Mouse (Mus musculus): Measurements from ENCODE around the gene Snx29. TPM values are rescaled to one million over a fixed set of nuclear protein-coding genes. Genes with fewer than 3 reads are reported as not detected.
A peak's percentile ranks its signal among the peaks of the same experiment; 100 is the strongest.

The Snx29 gene
- polyA plus RNA-seq, 1 experiment, result 1.1 TPM

DNA sequence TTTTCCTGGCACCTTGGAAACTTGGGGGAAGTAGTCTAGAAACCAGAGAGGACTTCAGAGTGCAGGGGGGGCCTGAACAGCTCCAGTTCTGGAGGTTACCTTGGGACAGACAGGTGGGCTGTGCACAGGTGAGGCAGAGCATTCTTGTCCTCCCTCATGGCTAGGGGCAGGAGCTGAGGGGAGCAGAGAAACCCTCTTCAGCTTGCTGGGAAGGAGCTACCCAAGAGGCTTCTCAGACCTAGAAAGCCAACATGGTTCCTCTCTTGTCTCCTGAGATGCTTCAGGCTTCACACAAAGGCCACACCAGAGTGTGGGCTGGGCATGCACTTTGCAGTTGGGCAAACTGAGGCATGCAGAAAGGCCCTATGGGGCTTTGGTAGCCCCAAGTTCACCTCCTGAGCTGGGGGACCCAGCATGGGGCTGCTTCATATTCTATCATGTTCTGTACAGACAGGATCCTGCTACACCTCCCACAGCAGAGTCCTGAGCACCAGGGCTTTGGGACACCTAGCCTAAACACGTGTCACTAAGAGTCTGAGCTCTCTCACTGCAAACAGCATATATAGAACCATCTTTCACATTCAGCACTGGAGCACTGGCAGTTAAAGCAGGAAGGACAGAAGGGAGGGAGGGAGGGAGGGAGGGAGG is 434.0 kb downstream of the Snx29 start:
- Histone ChIP-seq H3K27me3 (ENCODE audit: control insufficient read depth) (no peaks in the 10 kb centered on the region), H3K4me1 (ENCODE audit: control insufficient read depth) (no peaks in the 10 kb centered on the region), H3K4me3 (replicated peaks) (no peak overlapping the region), H3K9me3 (ENCODE audit: control insufficient read depth, low read length) (no peaks in the 10 kb centered on the region), H3K36me3 (ENCODE audit: control insufficient read depth) (peaks cover 3% of the 10 kb centered on the region; the same call in 1 of the 2 replicates)
- TF ChIP-seq TAL1 (IDR thresholded peaks at IDR 0.05; ENCODE audit: low read length) (no peak), GATA1 (IDR thresholded peaks at IDR 0.05; ENCODE audit: low read length) (no peak)

GRCm38 (mm10) chr16:11757471-11757870 is 434.8 kb downstream of the Snx29 start:
- TF ChIP-seq TAL1 (IDR thresholded peaks at IDR 0.05; ENCODE audit: low read length) (no peak), GATA1 (IDR thresholded peaks at IDR 0.05; ENCODE audit: low read length) (no peak)
- H3K27me3 ChIP-seq (ENCODE audit: control insufficient read depth), result no peaks in the 10 kb centered on the region
- H3K4me3 ChIP-seq (replicated peaks), result no peak overlapping the region
- no peaks in the 10 kb centered on the region for H3K9me3 ChIP-seq (ENCODE audit: control insufficient read depth, low read length)
- peaks cover 3% of the 10 kb centered on the region; the same call in 1 of the 2 replicates for H3K36me3 ChIP-seq (ENCODE audit: control insufficient read depth)
- no peaks in the 10 kb centered on the region for H3K4me1 ChIP-seq (ENCODE audit: control insufficient read depth)

GRCm38 (mm10) chr16:11757951-11758350 is 435.2 kb downstream of the Snx29 start:
- Histone ChIP-seq H3K36me3 (ENCODE audit: control insufficient read depth) (peaks cover 3% of the 10 kb centered on the region; the same call in 1 of the 2 replicates), H3K27me3 (ENCODE audit: control insufficient read depth) (no peaks in the 10 kb centered on the region), H3K9me3 (ENCODE audit: control insufficient read depth, low read length) (no peaks in the 10 kb centered on the region), H3K4me1 (ENCODE audit: control insufficient read depth) (no peaks in the 10 kb centered on the region), H3K4me3 (replicated peaks) (no peak overlapping the region)
- no peak for TF ChIP-seq GATA1 (IDR thresholded peaks at IDR 0.05; ENCODE audit: low read length)
- no peak for TF ChIP-seq TAL1 (IDR thresholded peaks at IDR 0.05; ENCODE audit: low read length)

GRCm38 (mm10) chr16:11772318-11772717 is 449.6 kb downstream of the Snx29 start:
- Histone ChIP-seq H3K9me3 (ENCODE audit: control insufficient read depth, low read length) (peaks cover 23% of the 10 kb centered on the region), H3K36me3 (ENCODE audit: control insufficient read depth) (no peaks in the 10 kb centered on the region), H3K27me3 (ENCODE audit: control insufficient read depth) (no peaks in the 10 kb centered on the region), H3K4me1 (ENCODE audit: control insufficient read depth) (no peaks in the 10 kb centered on the region), H3K4me3 (replicated peaks) (no peak overlapping the region)
- no peak for TF ChIP-seq TAL1 (IDR thresholded peaks at IDR 0.05; ENCODE audit: low read length)
- TF ChIP-seq GATA1 (IDR thresholded peaks at IDR 0.05; ENCODE audit: low read length), result no peak

GRCm38 (mm10) chr16:11774321-11774720 is 451.6 kb downstream of the Snx29 start:
- no peaks in the 10 kb centered on the region for H3K27me3 ChIP-seq (ENCODE audit: control insufficient read depth)
- H3K9me3 ChIP-seq (ENCODE audit: control insufficient read depth, low read length), result peaks cover 17% of the 10 kb centered on the region
- H3K4me1 ChIP-seq (ENCODE audit: control insufficient read depth), result no peaks in the 10 kb centered on the region
- H3K4me3 ChIP-seq (replicated peaks), result no peak overlapping the region
- TF ChIP-seq TAL1 (IDR thresholded peaks at IDR 0.05; ENCODE audit: low read length), result no peak
- TF ChIP-seq GATA1 (IDR thresholded peaks at IDR 0.05; ENCODE audit: low read length), result no peak
- H3K36me3 ChIP-seq (ENCODE audit: control insufficient read depth), result no peaks in the 10 kb centered on the region

- TF ChIP-seq TAL1 (IDR thresholded peaks at IDR 0.05; ENCODE audit: low read length) (no peak), GATA1 (IDR thresholded peaks at IDR 0.05; ENCODE audit: low read length) (no peak)
- peaks cover 2% of the 10 kb centered on the region for H3K4me1 ChIP-seq (ENCODE audit: control insufficient read depth)
- H3K27me3 ChIP-seq (ENCODE audit: control insufficient read depth), result no peaks in the 10 kb centered on the region
- H3K36me3 ChIP-seq (ENCODE audit: control insufficient read depth), result no peaks in the 10 kb centered on the region
- H3K9me3 ChIP-seq (ENCODE audit: control insufficient read depth, low read length), result peaks cover 3% of the 10 kb centered on the region; the same call in 1 of the 2 replicates
- H3K4me3 ChIP-seq (replicated peaks), result no peak overlapping the region
Observed at GRCm38 (mm10) chr16:11776528-11776927, 453.8 kb downstream of the Snx29 start.

DNA sequence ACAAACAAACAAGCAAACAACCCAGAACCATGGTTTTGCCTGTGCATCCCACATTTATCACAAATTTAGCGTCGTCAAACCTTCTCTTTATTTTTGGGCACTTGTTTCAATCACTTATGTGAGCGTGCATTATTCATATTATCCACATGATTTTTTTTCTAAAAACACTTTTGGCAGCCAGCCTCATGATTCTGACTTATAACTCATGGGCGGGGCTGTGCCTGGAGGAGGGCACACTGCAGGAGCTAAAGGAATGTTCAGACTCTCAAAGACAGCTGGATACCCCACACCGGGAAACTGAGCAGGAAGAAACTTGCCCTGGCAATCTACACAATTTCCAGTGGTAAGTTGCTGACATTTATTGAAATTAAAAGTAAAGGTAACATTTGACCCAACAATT is 455.5 kb downstream of the Snx29 start:
- Histone ChIP-seq H3K4me1 (ENCODE audit: control insufficient read depth) (peaks cover 19% of the 10 kb centered on the region), H3K9me3 (ENCODE audit: control insufficient read depth, low read length) (no peaks in the 10 kb centered on the region), H3K4me3 (replicated peaks) (no peak overlapping the region), H3K36me3 (ENCODE audit: control insufficient read depth) (no peaks in the 10 kb centered on the region), H3K27me3 (ENCODE audit: control insufficient read depth) (no peaks in the 10 kb centered on the region)
- TF ChIP-seq TAL1 (IDR thresholded peaks at IDR 0.05; ENCODE audit: low read length), result no peak
- no peak for TF ChIP-seq GATA1 (IDR thresholded peaks at IDR 0.05; ENCODE audit: low read length)

DNA sequence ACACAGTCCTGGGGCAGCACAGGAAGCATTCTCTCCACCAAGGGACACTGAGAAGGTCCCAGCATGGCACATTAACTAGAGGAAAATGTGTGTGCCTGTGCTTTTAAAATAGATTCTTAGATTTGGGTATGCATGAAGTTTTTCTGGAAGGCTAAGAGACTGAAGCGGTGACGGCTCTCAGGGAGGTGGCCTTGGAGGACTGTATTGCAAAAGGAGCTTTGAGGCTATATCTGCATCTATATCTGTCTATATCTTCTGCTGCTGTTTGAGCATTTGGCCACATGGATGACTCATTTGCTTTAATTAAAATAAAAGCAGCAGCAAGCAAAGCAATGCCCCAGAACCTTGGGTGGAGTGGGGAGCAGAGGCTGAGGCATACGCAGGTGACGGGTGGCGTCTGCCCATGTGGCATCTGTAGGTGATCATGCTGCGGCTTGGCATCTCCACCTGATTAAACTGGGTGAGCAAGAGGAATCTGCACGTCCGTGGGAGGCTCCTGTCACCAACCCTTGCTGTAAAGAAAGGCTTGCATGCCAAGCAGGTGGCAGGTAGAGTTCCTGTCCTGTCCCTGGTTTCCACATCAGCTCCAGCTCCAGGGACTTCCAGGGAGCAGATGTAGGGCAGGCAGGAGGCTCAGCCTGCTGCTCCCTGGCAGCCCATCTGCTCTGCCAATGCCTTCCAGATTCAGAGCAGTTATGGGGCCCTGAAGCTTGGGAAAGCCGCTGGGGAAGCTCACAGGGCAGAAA is 456.2 kb downstream of the Snx29 start:
- no peak for TF ChIP-seq GATA1 (IDR thresholded peaks at IDR 0.05; ENCODE audit: low read length)
- no peak for TF ChIP-seq TAL1 (IDR thresholded peaks at IDR 0.05; ENCODE audit: low read length)
- Histone ChIP-seq H3K36me3 (ENCODE audit: control insufficient read depth) (no peaks in the 10 kb centered on the region), H3K9me3 (ENCODE audit: control insufficient read depth, low read length) (no peaks in the 10 kb centered on the region), H3K4me1 (ENCODE audit: control insufficient read depth) (peaks cover 25% of the 10 kb centered on the region), H3K4me3 (replicated peaks) (no peak overlapping the region), H3K27me3 (ENCODE audit: control insufficient read depth) (no peaks in the 10 kb centered on the region)

GRCm38 (mm10) chr16:11782082-11782481 is 459.4 kb downstream of the Snx29 start:
- Histone ChIP-seq H3K4me1 (ENCODE audit: control insufficient read depth) (peaks cover 28% of the 10 kb centered on the region), H3K9me3 (ENCODE audit: control insufficient read depth, low read length) (no peaks in the 10 kb centered on the region), H3K27me3 (ENCODE audit: control insufficient read depth) (no peaks in the 10 kb centered on the region), H3K36me3 (ENCODE audit: control insufficient read depth) (no peaks in the 10 kb centered on the region), H3K4me3 (replicated peaks) (no peak overlapping the region)
- TF ChIP-seq GATA1 (IDR thresholded peaks at IDR 0.05; ENCODE audit: low read length), result no peak
- TF ChIP-seq TAL1 (IDR thresholded peaks at IDR 0.05; ENCODE audit: low read length), result peak; percentile 31; the same call in 1 of the 3 replicates

All from erythroblast, embryonic 14.5 days (primary cell).